Mouse (Mus musculus) heart, embryonic 10.5 days (tissue): ENCODE measurements around the gene Ifna11. TPM values are rescaled to one million over a fixed set of nuclear protein-coding genes. Genes with fewer than 3 reads are reported as not detected.
"Not testable (repeated sequence)": the region's sequence is repeated elsewhere in the genome, so short reads cannot be mapped to it uniquely, and the experiment has no call there.

ENCODE experiments used
- DNase-seq: peaks from one replicate; pipeline ENCODE4 v3.0.0-alpha.2; 2017; ENCODE audit warnings: low spot score
- H3K27ac ChIP-seq: fragments of 300-500 bp; sonication (generic); 2 replicates; pipeline ENCODE4 v1.5.1; 2016; ENCODE audit warnings: mild to moderate bottlenecking
- H3K27me3 ChIP-seq: fragments of 300-500 bp; sonication (generic); 2 replicates; pipeline ENCODE4 v1.6.1; 2016; ENCODE audit warnings: mild to moderate bottlenecking; ENCODE audit not compliant: poor library complexity, insufficient read depth, severe bottlenecking
- H3K36me3 ChIP-seq: fragments of 300-500 bp; sonication (generic); 2 replicates; pipeline ENCODE4 v1.6.1; 2016; ENCODE audit warnings: mild to moderate bottlenecking, moderate library complexity
- H3K4me1 ChIP-seq: fragments of 300-500 bp; sonication (generic); 2 replicates; pipeline ENCODE4 v1.6.1; 2016; ENCODE audit warnings: mild to moderate bottlenecking
- H3K4me3 ChIP-seq: fragments of 300-500 bp; sonication (generic); 2 replicates; pipeline ENCODE4 v1.5.1; 2016; ENCODE audit warnings: mild to moderate bottlenecking, moderate library complexity
- H3K9me3 ChIP-seq: fragments of 300-500 bp; sonication (generic); 2 replicates; pipeline ENCODE4 v1.6.1; 2016; ENCODE audit warnings: mild to moderate bottlenecking, moderate library complexity
- WGBS: fragments of 180-500 bp; shearing (Covaris S2); methylation state at CpG from one replicate; pipeline ENCODE4 v1.1.7; 2016; 5-methylcytosine and 5-hydroxymethylcytosine counted together
- polyA plus RNA-seq: library from polyadenylated mRNA; unstranded; fragments of >200 nt; fragmentation: Nextera tagmentation; extraction: Ambion mirVana; gene quantifications from 2 replicates; pipeline ENCODE4 v1.2.1, GENCODE M21; 2016

Gene Ifna11
- polyA plus RNA-seq, 1 experiment from 2014 or later = not detected

DNA sequence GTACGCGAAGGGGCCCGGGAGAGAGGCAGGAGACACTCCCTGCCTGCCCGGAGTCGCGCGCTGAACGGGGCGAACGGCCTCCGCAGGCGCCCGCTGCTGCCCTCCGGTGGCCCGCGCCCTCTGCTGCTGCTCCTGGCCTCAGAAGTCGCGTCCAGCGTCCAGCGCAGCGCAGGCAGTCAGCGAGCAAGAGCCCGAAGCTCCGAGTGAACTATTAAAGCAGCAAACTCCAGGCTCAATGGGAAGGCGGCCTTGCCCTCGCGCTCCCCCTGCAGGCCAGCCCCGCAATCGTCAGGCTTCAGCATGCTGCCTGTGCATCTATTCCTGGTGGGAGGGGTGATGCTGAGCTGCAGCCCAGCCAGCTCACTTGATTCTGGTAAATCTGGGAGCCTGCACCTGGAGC, 16.8 kb upstream of the Ifna11 start, which contains the start of gene Gm13287:
Gene Gm13287 (plus strand): TSS at position 301 of the 400 bp plus-strand sequence.
- no CpG with 5 or more reads among the region's 29 CpGs for WGBS
- H3K36me3 ChIP-seq, H3K4me3 ChIP-seq, H3K4me1 ChIP-seq, H3K27me3 ChIP-seq, H3K9me3 ChIP-seq, H3K27ac ChIP-seq, DNase-seq: not testable (repeated sequence)

DNA sequence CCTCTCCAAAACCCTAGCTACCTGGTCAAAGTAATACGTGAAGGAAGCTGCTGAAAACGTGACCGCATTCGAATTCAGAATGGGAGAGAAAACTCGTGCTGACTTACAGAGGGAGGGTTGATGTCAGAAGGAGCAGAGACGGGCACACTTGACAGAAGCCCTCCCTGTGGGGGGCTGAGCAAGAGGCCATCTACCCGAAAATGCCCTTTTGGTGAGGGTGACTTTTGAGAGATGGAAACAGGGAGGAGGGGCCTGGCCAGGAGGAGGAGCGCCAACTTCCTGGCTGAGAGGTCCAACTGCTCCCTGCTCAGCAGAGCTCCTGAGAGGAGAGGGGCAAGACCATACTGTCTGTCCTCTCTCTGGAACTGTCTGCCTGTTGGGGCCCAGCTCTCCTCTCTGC, 14.5 kb upstream of the Ifna11 start, which contains the start of gene Gm13288:
Gene Gm13288 (plus strand): TSS at position 301 of the 400 bp plus-strand sequence.
- H3K4me3 ChIP-seq = peak within 1 kb of the TSS; percentile 33; the same call in 1 of the 2 replicates
- H3K27me3 ChIP-seq, H3K27ac ChIP-seq, H3K36me3 ChIP-seq, H3K4me1 ChIP-seq, DNase-seq, H3K9me3 ChIP-seq: not testable (repeated sequence)
- WGBS = no CpG with 5 or more reads among the region's 8 CpGs

DNA sequence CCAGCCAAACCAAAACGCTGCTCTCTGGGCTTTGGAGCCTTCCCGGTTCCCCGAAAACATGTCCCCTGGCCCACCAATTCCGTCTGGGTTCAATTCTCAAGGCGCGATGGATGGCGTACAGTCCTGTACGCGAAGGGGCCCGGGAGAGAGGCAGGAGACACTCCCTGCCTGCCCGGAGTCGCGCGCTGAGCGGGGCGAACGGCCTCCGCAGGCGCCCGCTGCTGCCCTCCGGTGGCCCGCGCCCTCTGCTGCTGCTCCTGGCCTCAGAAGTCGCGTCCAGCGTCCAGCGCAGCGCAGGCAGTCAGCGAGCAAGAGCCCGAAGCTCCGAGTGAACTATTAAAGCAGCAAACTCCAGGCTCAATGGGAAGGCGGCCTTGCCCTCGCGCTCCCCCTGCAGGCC, 14.0 kb upstream of the Ifna11 start:
- H3K9me3 ChIP-seq, DNase-seq, H3K27me3 ChIP-seq, H3K36me3 ChIP-seq, H3K27ac ChIP-seq, H3K4me1 ChIP-seq: not testable (repeated sequence)
- WGBS = 0% methylated on average over 17 of the region's 34 CpGs
- peak overlapping the region; percentile 33; the same call in 1 of the 2 replicates for H3K4me3 ChIP-seq

DNA sequence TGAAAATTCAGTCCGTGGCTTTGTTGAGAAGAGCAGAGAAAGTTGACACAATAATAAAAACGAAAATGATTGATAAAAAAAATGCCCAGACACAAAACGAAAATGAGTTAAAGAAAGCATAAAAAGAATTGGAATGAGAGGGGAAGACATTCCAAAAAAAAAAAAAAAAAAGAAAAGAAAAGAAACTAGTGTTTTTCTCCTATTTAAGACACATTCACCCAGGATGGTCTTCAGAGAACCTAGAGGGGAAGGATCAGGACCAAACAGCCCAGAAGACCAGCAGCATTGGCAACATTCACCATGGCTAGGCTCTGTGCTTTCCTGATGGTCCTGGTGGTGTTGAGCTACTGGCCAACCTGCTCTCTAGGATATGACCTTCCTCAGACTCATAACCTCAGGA, 3.8 kb upstream of the Ifna11 start, which contains the start of gene Ifna7:
Gene Ifna7 (plus strand): TSS at position 301 of the 400 bp plus-strand sequence.
- 58% methylated on average over 3 of the region's 3 CpGs for WGBS
- Histone ChIP-seq H3K27ac (no peak within 1 kb of the TSS), H3K36me3 (no peaks in the 10 kb centered on the region), H3K4me1 (no peaks in the 10 kb centered on the region), H3K4me3 (no peak within 1 kb of the TSS), H3K27me3 (no peaks in the 10 kb centered on the region), H3K9me3 (no peaks in the 10 kb centered on the region)
- no peak for DNase-seq

DNA sequence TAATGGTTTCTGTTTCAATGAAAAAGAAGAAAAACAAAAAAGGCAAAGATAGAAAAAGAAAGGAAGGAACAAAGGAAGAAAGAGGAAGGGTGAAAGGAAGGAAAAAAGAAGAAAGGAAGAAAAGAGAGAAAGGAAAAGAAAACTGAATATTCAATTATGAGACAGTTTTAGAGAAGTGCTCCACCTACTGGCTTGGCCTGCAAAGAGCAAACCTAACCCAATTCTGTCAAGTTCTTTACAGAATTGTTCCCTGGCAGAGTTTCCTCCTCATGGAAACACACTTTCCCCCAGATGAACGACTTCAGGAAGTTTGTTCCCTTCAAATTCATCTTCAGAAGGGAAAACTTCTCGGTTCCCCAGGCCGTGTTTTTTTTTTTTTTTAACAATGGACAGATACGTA, 3.2 kb downstream of the Ifna11 start:
- no peaks in the 10 kb centered on the region for H3K4me1 ChIP-seq
- H3K27ac ChIP-seq = no peak overlapping the region
- 26% methylated on average over 4 of the region's 4 CpGs for WGBS
- H3K36me3 ChIP-seq = no peaks in the 10 kb centered on the region
- no peaks in the 10 kb centered on the region for H3K27me3 ChIP-seq
- H3K9me3 ChIP-seq = no peaks in the 10 kb centered on the region
- DNase-seq = no peak
- no peak overlapping the region for H3K4me3 ChIP-seq

DNA sequence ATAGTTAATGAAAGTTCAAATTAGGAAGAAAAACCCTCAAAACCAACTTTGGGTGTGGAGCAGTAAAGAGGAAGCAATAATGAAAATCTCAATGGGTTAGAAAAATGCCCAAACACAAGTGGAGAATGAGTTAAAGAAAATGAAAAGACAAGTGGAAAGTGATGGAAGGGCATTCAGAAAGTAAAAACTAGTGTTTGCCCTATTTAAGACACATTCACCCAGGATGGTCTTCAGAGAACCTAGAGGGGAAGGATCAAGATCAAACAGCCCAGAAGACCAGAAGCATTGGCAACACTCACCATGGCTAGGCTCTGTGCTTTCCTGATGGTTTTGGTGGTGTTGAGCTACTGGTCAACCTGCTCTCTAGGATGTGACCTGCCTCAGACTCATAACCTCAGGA, 7.4 kb downstream of the Ifna11 start, which contains the start of gene Ifna6:
Gene Ifna6 (plus strand): TSS at position 301 of the 400 bp plus-strand sequence.
- H3K36me3 ChIP-seq, H3K9me3 ChIP-seq, H3K27ac ChIP-seq, H3K27me3 ChIP-seq, DNase-seq, H3K4me1 ChIP-seq, H3K4me3 ChIP-seq: not testable (repeated sequence)

DNA sequence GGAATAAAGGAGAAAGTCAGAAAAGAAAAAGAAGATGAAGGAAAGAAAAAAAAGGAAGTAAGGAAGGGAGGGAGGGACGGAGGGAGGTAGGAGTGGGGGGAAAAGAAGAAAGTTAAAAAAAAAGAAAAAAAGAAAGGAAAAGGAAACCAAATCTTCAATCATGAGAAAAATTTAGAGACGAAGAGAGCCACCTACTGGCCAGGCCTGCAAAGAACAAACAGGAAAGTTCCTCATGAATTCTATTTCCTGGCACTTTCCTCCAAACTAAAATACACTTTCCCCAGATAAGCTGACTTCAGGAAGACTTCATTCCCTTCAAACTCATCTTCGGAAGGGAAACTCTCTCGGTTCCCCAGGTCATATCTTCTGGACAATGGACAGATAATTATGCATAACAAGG, 10.8 kb downstream of the Ifna11 start:
- DNase-seq = no peak
- H3K36me3 ChIP-seq = no peaks in the 10 kb centered on the region
- no peak overlapping the region for H3K4me3 ChIP-seq
- no peaks in the 10 kb centered on the region for H3K27me3 ChIP-seq
- no peaks in the 10 kb centered on the region for H3K4me1 ChIP-seq
- no peak overlapping the region for H3K27ac ChIP-seq
- H3K9me3 ChIP-seq = no peaks in the 10 kb centered on the region
- 15% methylated on average over 4 of the region's 4 CpGs for WGBS

GRCm38 (mm10) chr4:88835225-88835624, 15.5 kb downstream of the Ifna11 start, which contains the start of gene Ifna5:
TSS of gene Ifna5 (plus strand) at chr4:88835525.
- H3K9me3 ChIP-seq, H3K27me3 ChIP-seq: not testable (repeated sequence)

DNA sequence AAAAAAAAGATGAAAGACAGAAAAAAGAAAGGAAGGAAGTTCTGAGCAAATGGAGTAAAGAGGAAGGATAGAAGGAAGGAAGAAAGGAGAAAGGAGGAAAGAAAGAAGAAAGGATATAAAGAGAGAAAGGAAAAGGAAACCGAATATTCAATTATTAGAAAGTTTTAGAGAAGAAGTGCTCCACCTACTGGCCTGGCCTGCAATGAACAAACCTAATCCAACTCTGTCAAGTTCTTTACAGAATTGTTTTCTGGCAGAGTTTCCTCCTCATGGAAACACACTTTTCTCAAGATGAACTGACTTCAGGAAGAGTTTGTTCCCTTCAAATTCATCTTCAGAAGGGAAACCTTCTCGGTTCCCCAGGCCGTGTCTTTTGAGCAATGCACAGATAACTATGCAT, 19.1 kb downstream of the Ifna11 start:
- no peak overlapping the region for H3K27ac ChIP-seq
- no peaks in the 10 kb centered on the region for H3K9me3 ChIP-seq
- no peaks in the 10 kb centered on the region for H3K36me3 ChIP-seq
- WGBS = 42% methylated on average over 3 of the region's 3 CpGs
- no peak for DNase-seq
- no peaks in the 10 kb centered on the region for H3K4me1 ChIP-seq
- no peaks in the 10 kb centered on the region for H3K27me3 ChIP-seq
- H3K4me3 ChIP-seq = no peak overlapping the region

More at GRCm38 (mm10) chr4:88835225-88835624, 15.5 kb downstream of the Ifna11 start, which contains the start of gene Ifna5:
- not testable (repeated sequence) for H3K27ac ChIP-seq, H3K36me3 ChIP-seq, DNase-seq, H3K4me1 ChIP-seq, H3K4me3 ChIP-seq
- 81% methylated on average over 1 of the region's 1 CpGs for WGBS

DNA sequence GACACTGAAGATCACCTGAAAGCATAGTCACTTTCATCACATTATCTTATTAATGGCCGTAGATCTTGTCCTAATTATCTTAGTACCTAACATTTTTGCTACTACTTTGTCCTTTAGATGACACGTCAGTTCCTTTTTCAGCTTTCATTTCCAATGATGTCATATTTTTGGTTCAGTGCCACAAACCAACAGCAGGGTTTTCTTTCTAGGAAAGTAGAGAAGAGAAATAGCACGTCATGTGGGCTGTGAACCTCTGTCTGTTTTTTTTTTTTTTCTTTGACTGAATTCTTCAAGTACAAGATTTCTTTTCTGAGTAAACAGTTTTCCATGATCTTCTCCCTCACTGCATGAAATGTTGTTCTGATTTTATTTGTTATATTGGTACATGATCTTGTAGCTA, 20.3 kb downstream of the Ifna11 start:
- Histone ChIP-seq H3K36me3 (no peaks in the 10 kb centered on the region), H3K27ac (no peak overlapping the region), H3K9me3 (no peaks in the 10 kb centered on the region), H3K4me1 (no peaks in the 10 kb centered on the region), H3K27me3 (no peaks in the 10 kb centered on the region), H3K4me3 (no peak overlapping the region)
- DNase-seq = no peak
- WGBS = 83% methylated on average over 3 of the region's 3 CpGs

GRCm38 (mm10) chr4:88841438-88841911, 21.7 kb downstream of the Ifna11 start, which contains the start of gene Ifna4:
TSS of gene Ifna4 (plus strand) at chr4:88841861.
- no peak within 1 kb of the TSS for H3K4me3 ChIP-seq
- H3K27me3 ChIP-seq = no peaks in the 10 kb centered on the region
- DNase-seq = no peak
- H3K36me3 ChIP-seq = no peaks in the 10 kb centered on the region
- no peaks in the 10 kb centered on the region for H3K4me1 ChIP-seq
- WGBS = 41% methylated on average over 2 of the region's 2 CpGs
- no peak within 1 kb of the TSS for H3K27ac ChIP-seq
- H3K9me3 ChIP-seq = no peaks in the 10 kb centered on the region

DNA sequence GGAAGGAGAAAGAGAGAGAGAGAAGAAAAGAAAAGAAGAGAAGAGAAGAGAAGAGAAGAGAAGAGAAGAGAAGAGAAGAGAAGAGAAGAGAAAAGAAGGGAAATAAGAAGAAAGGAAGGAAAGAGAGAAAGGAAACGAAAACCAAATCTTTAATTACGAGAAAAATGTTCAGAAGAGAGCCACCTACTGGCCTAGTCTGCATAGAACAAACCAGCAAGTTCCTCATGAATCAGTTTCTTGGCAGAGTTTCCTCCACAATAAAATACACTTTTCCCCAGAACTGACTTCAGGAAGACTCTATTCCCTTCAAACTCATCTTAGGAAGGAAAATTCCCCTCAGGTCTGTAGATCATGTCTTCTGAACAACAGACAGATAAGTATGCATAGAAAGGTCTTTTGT, 25.6 kb downstream of the Ifna11 start:
- Histone ChIP-seq H3K36me3 (no peaks in the 10 kb centered on the region), H3K27me3 (no peaks in the 10 kb centered on the region), H3K4me3 (no peak overlapping the region), H3K9me3 (no peaks in the 10 kb centered on the region), H3K4me1 (no peaks in the 10 kb centered on the region), H3K27ac (no peak overlapping the region)
- no peak for DNase-seq
- 41% methylated on average over 2 of the region's 2 CpGs for WGBS

DNA sequence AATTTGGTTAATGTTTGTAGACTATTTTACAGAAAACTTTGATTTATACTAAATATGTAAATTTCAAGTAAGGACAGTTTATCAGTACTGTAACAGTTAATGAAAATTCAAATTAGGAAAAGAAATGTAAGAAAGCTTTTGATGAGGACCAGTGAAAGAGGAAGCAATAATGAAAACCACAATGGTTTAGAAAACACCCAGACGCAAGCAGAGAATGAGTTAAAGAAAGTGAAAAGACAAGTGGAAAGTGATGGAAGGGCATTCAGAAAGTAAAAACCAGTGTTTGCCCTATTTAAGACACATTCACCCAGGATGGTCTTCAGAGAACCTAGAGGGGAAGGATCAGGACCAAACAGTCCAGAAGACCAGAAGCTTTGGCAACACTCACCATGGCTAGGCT, 29.9 kb downstream of the Ifna11 start, which contains the start of gene Ifna1:
Gene Ifna1 (plus strand): TSS at position 390 of the 400 bp plus-strand sequence.
- WGBS = 87% methylated on average over 1 of the region's 1 CpGs
- Histone ChIP-seq H3K36me3 (no peaks in the 10 kb centered on the region), H3K9me3 (no peaks in the 10 kb centered on the region), H3K4me3 (no peak within 1 kb of the TSS), H3K4me1 (no peaks in the 10 kb centered on the region), H3K27me3 (no peaks in the 10 kb centered on the region), H3K27ac (no peak within 1 kb of the TSS)
- DNase-seq = no peak
